Mouse (Mus musculus) B cell, adult 2 months (primary cell): Measurements from ENCODE around the gene Cox5b.
"Not testable (repeated sequence)": the region's sequence is repeated elsewhere in the genome, so short reads cannot be mapped to it uniquely, and the experiment has no call there.

Source experiments
- DNase-seq, 2 experiments: peaks; one replicate each; pipeline ENCODE4 v3.0.0; 2022

Cox5b gene

GRCm38 (mm10) chr1:36691271-36692155, at the start of gene Cox5b:
Gene Cox5b (plus strand): TSS chr1:36691449.
- peak; percentile 97 for DNase-seq

- DNase-seq, result no peak
These were observed 47.2 kb upstream of the Cox5b start for GRCm38 (mm10) chr1:36643957-36644614.

DNA sequence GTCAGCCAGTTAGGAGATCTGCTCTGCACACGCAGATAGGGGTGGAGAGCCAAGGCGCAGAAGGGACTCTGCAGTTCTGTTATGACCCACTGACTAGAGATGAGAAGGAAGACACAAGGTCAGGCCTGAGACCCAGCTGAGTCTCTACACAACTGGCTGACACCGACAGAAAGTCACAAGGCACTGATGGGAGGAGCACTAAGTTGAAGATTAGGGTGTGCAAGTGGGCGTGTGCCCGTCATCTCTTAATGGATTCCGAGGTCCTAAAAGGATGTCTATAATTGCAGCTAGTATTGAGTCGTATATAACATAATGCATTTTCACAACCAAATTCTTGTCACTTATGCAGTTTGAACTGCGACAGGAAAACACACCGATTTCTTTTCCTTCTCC, 46.6 kb upstream of the Cox5b start:
- no peak for DNase-seq

DNA sequence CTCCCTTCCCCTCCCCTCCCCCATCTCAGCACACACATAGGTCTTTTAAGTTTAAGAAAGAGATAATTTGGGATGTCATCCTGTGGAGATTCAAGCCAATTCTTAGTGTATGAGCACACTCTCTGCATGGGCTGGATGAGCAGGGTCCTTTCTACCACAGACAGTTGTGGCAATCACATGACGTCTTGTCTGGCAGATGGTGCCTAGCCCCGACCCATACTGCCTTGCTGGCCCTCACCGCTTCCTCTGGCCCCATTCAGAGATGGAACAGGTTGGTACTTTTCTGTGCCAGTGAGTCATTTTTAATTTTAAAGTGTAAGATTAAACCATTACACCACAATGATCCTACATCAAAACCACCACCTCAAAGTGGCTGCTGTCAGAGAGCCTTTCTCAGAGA, 45.0 kb upstream of the Cox5b start:
- DNase-seq, result no peak

DNA sequence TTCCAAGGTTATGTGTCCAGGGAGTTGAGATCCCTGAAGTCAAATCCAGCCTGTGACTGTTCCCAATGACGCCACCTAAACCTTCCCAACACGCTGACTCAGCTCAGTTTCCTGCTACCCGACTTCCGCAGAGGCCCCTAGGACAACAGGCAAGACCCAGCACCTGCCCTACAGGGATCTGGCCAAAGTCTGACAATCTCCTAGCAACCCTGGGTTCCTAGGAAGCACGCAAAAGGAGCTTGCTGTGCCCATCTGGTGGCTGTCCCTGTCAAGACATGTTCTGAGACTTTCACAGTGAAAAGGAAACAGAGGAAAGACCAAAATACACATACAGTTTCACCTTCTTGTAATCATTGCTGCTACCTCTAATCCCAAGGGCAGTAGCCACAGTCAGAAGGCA, 43.6 kb upstream of the Cox5b start:
- no peak for DNase-seq

GRCm38 (mm10) chr1:36655039-36655438, 36.2 kb upstream of the Cox5b start:
- DNase-seq, result no peak

GRCm38 (mm10) chr1:36656233-36656632, 35.0 kb upstream of the Cox5b start:
- DNase-seq, result no peak

GRCm38 (mm10) chr1:36657658-36658415, 33.4 kb upstream of the Cox5b start:
- DNase-seq, result no peak

DNA sequence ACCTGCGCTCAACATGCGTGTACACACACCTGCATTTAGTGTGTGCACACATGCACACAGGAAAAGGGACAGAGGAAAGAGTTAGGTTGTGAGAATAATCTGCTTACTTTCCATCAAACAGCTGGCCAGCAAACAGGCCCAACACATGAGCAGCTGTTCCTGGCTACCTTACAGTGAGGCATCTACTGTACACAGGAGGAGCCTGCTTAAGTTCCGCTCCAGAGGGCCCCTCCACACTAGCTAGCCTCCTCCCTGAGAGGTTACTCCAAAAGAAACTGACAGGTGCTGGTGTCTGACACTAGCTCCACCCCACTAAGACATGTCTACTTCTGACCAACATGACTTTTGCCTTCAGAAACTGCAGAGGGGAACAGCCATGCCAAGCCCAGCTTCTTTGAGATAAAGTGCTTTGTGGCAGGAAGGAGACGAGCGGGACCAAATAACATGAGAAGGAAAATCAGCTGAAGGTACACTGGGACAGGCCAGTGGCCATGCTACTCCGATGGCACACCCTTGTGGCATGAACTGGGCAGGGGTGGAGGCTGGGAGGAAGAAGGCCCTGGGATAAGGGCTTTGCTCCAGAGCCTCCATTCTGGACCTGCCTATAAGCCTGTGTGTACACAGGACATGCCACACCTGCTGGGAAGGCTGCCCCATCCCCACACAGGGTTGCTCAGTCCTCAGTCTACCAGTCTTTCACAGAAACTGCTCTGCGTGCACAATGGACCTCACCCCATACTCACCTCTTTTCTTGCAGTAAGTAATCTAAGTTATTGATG, 32.4 kb upstream of the Cox5b start:
- no peak for DNase-seq

- peak in 1 of 2 experiments; percentile 7 for DNase-seq
These were observed 26.8 kb upstream of the Cox5b start for GRCm38 (mm10) chr1:36664457-36664856.

GRCm38 (mm10) chr1:36665165-36665723, 26.0 kb upstream of the Cox5b start:
- no peak for DNase-seq

DNA sequence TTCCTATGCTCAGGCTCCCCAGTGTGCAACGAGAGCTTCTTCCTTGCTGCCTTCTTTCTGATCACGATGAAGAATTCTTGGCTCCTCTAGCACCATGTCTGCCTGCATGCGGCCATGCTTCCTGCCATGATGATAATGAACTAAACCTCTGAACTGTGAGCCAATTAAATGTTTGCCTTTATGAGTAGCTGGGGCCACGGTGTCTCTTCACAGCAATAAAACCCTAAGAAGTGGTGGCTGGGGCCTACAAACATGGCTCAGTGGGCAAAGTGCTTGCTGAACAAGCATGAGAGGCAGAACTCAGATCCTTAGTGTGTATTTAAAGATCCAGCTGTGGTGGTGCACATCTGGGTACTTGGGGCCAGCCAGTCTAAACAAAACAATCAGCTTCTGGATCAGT, 25.3 kb upstream of the Cox5b start:
- no peak for DNase-seq

- not testable (repeated sequence) for DNase-seq
These were observed 23.2 kb upstream of the Cox5b start for GRCm38 (mm10) chr1:36668007-36668406.

- no peak for DNase-seq
These were observed 21.0 kb upstream of the Cox5b start for GRCm38 (mm10) chr1:36670256-36670655.

DNA sequence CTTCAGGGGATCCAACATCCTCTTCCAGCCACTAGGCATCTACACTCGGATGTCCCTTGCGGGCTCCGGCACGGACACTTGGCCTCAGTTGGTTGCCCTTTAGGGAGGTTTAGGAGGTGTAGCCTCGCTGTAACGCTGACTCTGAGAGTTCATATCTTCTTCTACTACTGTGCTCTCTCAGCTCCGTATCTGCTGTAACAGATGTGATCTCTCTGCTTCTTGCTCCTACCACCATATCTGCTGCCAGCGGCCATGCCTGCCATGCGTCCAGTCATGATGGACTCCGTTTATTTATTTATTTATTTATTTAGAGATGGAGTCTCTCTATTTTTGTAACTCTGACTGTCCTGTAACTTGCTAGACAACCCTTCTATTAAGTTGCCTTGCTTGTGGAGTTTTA, 20.0 kb upstream of the Cox5b start:
- no peak for DNase-seq

DNA sequence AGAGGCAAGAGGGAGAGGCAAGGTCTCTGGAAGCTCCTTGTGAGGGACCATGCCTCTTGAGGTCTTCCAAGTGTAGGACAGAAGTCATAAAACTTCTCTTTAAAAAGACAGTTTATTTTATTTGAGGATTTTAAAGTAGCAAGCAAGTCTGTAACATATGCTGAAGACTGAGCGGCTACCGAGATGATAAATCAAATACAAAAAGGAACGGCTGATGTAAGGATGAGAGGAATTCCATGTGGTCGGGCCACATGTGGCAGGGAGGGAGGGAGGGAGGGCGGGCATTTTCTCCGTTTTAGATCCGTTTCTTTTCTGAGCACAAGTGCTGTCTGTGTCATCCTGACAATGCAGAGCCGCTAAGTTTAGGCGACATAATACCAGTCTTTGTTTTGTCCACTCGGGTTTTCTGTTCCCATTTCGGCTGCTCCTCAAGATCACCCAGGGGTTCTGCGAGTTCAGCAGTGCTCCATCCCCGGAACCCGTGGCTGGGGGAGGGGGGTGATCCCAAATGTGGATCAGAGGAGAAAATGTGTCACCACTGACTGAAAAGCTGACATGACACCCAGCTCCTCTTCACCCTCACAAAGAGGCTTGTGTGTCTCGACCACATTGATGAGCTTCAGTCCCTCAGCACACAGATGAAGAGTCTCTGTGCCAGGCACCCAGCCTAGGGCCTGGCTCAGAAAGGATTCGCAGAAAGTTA, 18.4 kb upstream of the Cox5b start:
- no peak for DNase-seq

DNA sequence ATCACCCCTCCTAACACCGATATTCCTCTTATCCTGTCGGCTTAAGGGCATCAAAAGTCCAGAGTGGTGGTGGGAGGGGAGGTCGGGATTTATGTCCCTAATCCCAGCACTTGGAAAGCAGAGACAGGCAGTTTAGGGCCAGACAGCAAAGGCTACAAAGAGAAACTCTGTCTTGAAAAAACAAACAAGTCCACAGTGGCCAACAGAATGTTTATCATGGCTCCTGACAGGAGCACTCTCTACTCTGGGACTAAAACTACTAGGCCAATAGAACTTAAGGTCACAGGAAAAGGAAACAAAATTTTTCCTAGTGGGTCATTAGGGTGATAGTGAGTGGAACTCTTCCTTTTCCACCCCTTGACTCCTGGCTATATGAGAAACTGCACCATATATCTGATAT, 16.3 kb upstream of the Cox5b start:
- DNase-seq, result no peak

- DNase-seq, result no peak
These were observed 10.4 kb upstream of the Cox5b start for GRCm38 (mm10) chr1:36680893-36681292.

DNA sequence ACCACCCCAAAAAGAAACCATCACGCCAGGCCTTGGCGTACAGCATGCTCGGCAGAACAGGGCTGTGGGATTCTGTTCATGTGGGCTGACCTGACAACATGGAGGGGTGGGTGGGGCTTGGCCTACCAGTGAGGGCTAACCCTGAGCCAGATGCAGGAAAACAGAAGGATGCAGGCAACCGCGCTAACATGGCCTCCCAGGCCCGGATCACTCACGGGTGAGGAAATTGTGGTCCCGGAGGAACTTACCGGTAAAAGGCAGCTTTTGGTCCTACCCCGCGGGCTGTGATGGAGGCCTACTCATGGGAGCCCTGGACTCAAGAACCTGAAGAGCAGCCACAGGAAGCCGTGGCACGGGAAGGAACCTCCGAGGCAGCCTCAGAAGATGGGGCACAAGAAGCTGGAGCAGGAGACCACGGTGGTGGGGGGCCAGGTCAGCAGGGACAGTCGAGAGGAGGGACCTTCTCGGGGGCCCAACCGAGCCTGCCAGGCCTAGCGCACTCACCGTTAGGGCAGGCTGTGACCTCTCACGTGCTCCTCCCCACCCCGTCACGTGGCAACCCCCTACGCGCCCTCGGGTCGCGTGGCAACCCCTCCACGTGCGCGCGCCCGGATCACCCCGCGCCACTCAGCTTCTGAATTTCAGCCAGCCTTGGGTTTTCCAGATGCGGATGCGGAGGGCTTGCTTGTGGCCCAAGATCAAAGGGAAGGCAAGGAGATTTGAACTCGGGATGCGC, 8.5 kb upstream of the Cox5b start, which contains the start of gene Fam178b:
Fam178b (minus strand) TSS at position 564 of the 736 bp plus-strand sequence.
- DNase-seq, result no peak

GRCm38 (mm10) chr1:36683810-36684467, 7.3 kb upstream of the Cox5b start:
- peak; percentile 70 to 71 for DNase-seq
